Mouse (Mus musculus) urinary bladder, postnatal 25 days (tissue): Measurements from ENCODE around the gene Txnrd2.

Experiments
- DNase-seq: peaks from one replicate; pipeline ENCODE4 v3.0.0; 2022; ENCODE audit warnings: low spot score

The Txnrd2 gene

GRCm38 (mm10) chr16:18452361-18452862 is 26.2 kb downstream of the Txnrd2 start:
- DNase-seq: no peak

- DNase-seq: no peak
These were observed 27.7 kb downstream of the Txnrd2 start for GRCm38 (mm10) chr16:18453846-18454245.

GRCm38 (mm10) chr16:18455407-18455806 is 29.2 kb downstream of the Txnrd2 start:
- DNase-seq: no peak

GRCm38 (mm10) chr16:18458661-18459060 is 32.5 kb downstream of the Txnrd2 start:
- DNase-seq: no peak

GRCm38 (mm10) chr16:18459335-18459954 is 33.3 kb downstream of the Txnrd2 start:
- DNase-seq: no peak

GRCm38 (mm10) chr16:18459955-18460370 is 33.8 kb downstream of the Txnrd2 start:
- no peak for DNase-seq

GRCm38 (mm10) chr16:18460826-18461225 is 34.6 kb downstream of the Txnrd2 start:
- DNase-seq: no peak

GRCm38 (mm10) chr16:18462031-18462430 is 35.8 kb downstream of the Txnrd2 start:
- DNase-seq: no peak

GRCm38 (mm10) chr16:18462598-18462997 is 36.4 kb downstream of the Txnrd2 start:
- no peak for DNase-seq

GRCm38 (mm10) chr16:18464271-18464670 is 38.1 kb downstream of the Txnrd2 start:
- no peak for DNase-seq

- no peak for DNase-seq
These were observed 44.6 kb downstream of the Txnrd2 start for GRCm38 (mm10) chr16:18470829-18471228.

GRCm38 (mm10) chr16:18471381-18471955 is 45.3 kb downstream of the Txnrd2 start:
- no peak for DNase-seq

- DNase-seq: no peak
These were observed 45.8 kb downstream of the Txnrd2 start for GRCm38 (mm10) chr16:18471976-18472375.

- no peak for DNase-seq
These were observed 46.2 kb downstream of the Txnrd2 start for GRCm38 (mm10) chr16:18472416-18472815.

GRCm38 (mm10) chr16:18472976-18473375 is 46.8 kb downstream of the Txnrd2 start:
- no peak for DNase-seq

- DNase-seq: no peak
These were observed 47.8 kb downstream of the Txnrd2 start for GRCm38 (mm10) chr16:18474021-18474420.

GRCm38 (mm10) chr16:18477996-18478395 is 51.8 kb downstream of the Txnrd2 start:
- DNase-seq: no peak

- DNase-seq: no peak
These were observed 53.5 kb downstream of the Txnrd2 start for GRCm38 (mm10) chr16:18479667-18480066.

GRCm38 (mm10) chr16:18480933-18481485 is 54.8 kb downstream of the Txnrd2 start:
- DNase-seq: no peak

- DNase-seq: no peak
These were observed 56.2 kb downstream of the Txnrd2 start for GRCm38 (mm10) chr16:18482431-18482830.

GRCm38 (mm10) chr16:18483839-18484238 is 57.7 kb downstream of the Txnrd2 start:
- DNase-seq: no peak

- DNase-seq: no peak
These were observed 58.2 kb downstream of the Txnrd2 start for GRCm38 (mm10) chr16:18484386-18484785.

- DNase-seq: no peak
These were observed 58.7 kb downstream of the Txnrd2 start for GRCm38 (mm10) chr16:18484794-18485435.
